Mouse (Mus musculus): ENCODE results near the gene Ptprn. TPM values are rescaled to one million over a fixed set of nuclear protein-coding genes. Genes with fewer than 3 reads are reported as not detected.

The Ptprn gene
- total and polyA plus RNA-seq, 3 experiments = not detected

DNA sequence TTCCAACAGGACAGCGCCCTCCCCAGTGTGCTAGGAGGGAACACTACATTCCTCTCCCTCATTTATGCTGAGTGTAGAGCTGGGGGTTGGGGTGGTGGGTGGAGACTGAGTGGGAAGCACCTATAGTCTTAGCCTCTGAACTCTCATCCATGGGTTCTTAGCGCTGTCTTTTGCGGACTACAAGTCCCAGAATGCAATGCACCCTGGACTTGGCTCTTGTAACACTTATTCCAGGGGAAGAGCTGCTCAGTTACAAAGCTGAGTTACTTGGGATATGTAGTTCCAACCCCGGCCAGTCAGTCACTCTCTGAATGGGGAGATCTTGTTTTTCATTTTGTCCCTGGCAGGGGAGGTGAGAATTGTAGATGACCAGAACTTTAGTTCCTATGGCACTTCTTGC is 19.5 kb downstream of the Ptprn start:
- in situ Hi-C loops (cut with MboI; ENCODE audit: low pct_ligation_motif_present, low pct_unique_long_range_greater_than_20kb, low sequenced_read_pairs) = no loop called here
- H3K9ac ChIP-seq (ENCODE audit: insufficient read depth, low read depth) = no peak overlapping the region

DNA sequence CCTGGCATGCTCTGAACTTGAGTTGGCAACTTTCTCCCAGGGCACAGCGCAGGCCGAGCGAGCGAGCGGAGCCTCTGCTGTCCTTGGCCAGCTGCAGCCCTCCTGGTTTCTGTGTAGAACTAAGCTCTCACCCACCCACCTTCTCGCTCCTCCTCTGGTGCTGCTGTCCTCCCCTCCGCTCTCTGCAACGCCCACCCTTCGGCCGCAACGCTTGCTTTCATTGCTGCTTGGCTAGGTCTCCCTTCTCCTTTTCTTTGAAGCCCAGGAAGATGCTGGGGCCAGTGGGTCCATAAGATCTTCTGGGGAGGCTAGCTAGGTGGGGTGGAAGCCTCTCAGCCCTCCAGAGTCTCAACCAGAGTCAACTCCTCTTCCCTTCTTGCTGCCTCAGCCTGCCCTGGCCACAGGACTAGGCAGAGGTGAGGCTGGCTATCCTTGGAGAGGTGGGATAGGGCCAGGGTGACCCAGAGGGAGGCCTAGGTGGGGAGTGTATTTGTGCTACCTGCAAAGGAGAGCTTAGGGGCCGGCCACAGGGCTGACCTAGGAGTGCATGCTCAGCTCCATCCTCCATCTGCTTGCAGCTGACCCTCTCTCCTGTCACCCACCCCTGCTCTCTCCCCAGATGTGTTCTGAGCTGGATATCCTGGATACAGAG is 20.0 kb downstream of the Ptprn start:
- Histone ChIP-seq H3K36me3 (replicated peaks in 1 of 2; ENCODE audit: control insufficient read depth in 1 of 2, insufficient read depth in 1 of 2, low read length in 1 of 2) (peaks cover 36 to 75% of the 10 kb centered on the region in 2 experiments), H3K9me3 (replicated peaks; ENCODE audit: low read length) (no peaks in the 10 kb centered on the region), H3K27me3 (replicated peaks) (no peaks in the 10 kb centered on the region), H3K9ac (ENCODE audit: insufficient read depth, low read depth) (no peak overlapping the region), H3K27ac (ENCODE audit: insufficient read depth, low read depth) (no peak overlapping the region), H3K79me2 (replicated peaks; ENCODE audit: control insufficient read depth, extremely low read depth, insufficient read depth, poor library complexity, severe bottlenecking) (no peaks in the 10 kb centered on the region), H3K4me1 (ENCODE audit: control insufficient read depth in 1 of 2, insufficient read depth in 2 of 2) (peaks cover 0 to 8% of the 10 kb centered on the region in 2 experiments; a peak in 2 of 4 replicates), H3K4me3 (replicated peaks in 1 of 3; ENCODE audit: low read depth in 2 of 3, low read length in 2 of 3, poor library complexity in 1 of 3) (no peak overlapping the region), H3K4me2 (ENCODE audit: insufficient read depth, low read depth, poor library complexity, severe bottlenecking) (no peak overlapping the region)
- no peak for DNase-seq (ENCODE audit: extremely low read depth)
- dilution Hi-C loops (cut with MboI; ENCODE audit: extremely low pct_ligation_motif_present, extremely low pct_unique_long_range_greater_than_20kb, low sequenced_read_pairs) (no loop called here), in situ Hi-C loops (cut with MboI; ENCODE audit: low pct_ligation_motif_present, low pct_unique_long_range_greater_than_20kb, low sequenced_read_pairs) (no loop called here)
- TF ChIP-seq USF1 (IDR thresholded peaks at IDR 0.05; ENCODE audit: low read depth, low read length) (no peak), HCFC1 (IDR thresholded peaks at IDR 0.05; ENCODE audit: low read depth, low read length) (no peak), ELF1 (IDR thresholded peaks at IDR 0.05; ENCODE audit: low read depth, low read length) (no peak), TBP (conservative IDR thresholded peaks at IDR 0.05; ENCODE audit: low read depth, low read length) (no peak), ZNF384 (IDR thresholded peaks at IDR 0.05; ENCODE audit: low read depth, low read length) (no peak), MAFK (IDR thresholded peaks at IDR 0.05; ENCODE audit: insufficient replicate concordance, low read length) (no peak), SMC3 (IDR thresholded peaks at IDR 0.05; ENCODE audit: low read depth, low read length) (no peak), CTCF (conservative IDR thresholded peaks at IDR 0.05 in 1 of 2, IDR thresholded peaks at IDR 0.05 in 1 of 2; ENCODE audit: low read depth in 2 of 2, low read length in 2 of 2) (no peak), CHD1 (IDR thresholded peaks at IDR 0.05; ENCODE audit: low read depth, low read length) (no peak), POLR2A (IDR thresholded peaks at IDR 0.05; ENCODE audit: low read depth, low read length) (no peak), CHD2 (IDR thresholded peaks at IDR 0.05; ENCODE audit: low read length) (no peak), POLR2AphosphoS2 (IDR thresholded peaks at IDR 0.05; ENCODE audit: low read depth, low read length) (no peak), JUN (IDR thresholded peaks at IDR 0.05; ENCODE audit: insufficient read depth, low read depth, low read length) (no peak), USF2 (conservative IDR thresholded peaks at IDR 0.05; ENCODE audit: low read depth, low read length) (no peak), GABPA (IDR thresholded peaks at IDR 0.05; ENCODE audit: insufficient replicate concordance, low read depth, low read length) (no peak), MYC (IDR thresholded peaks at IDR 0.05; ENCODE audit: low read depth, low read length) (no peak), ZMIZ1 (IDR thresholded peaks at IDR 0.05; ENCODE audit: low read depth, low read length) (no peak), MXI1 (IDR thresholded peaks at IDR 0.05; ENCODE audit: low read depth, low read length) (no peak), SIN3A (IDR thresholded peaks at IDR 0.05; ENCODE audit: low read length) (no peak), MAX (IDR thresholded peaks at IDR 0.05; ENCODE audit: low read length) (no peak)

More for the DNA sequence above, 19.5 kb downstream of the Ptprn start:
- H3K4me1 ChIP-seq (ENCODE audit: control insufficient read depth in 1 of 2, insufficient read depth in 2 of 2) = peaks cover 0 to 11% of the 10 kb centered on the region in 2 experiments; a peak in 2 of 4 replicates
- H3K79me2 ChIP-seq (replicated peaks; ENCODE audit: control insufficient read depth, extremely low read depth, insufficient read depth, poor library complexity, severe bottlenecking) = no peaks in the 10 kb centered on the region
- peaks cover 31 to 70% of the 10 kb centered on the region in 2 experiments for H3K36me3 ChIP-seq (replicated peaks in 1 of 2; ENCODE audit: control insufficient read depth in 1 of 2, insufficient read depth in 1 of 2, low read length in 1 of 2)
- no peak for DNase-seq (ENCODE audit: extremely low read depth)
- no peak overlapping the region for H3K4me2 ChIP-seq (ENCODE audit: insufficient read depth, low read depth, poor library complexity, severe bottlenecking)
- dilution Hi-C loops (cut with MboI; ENCODE audit: extremely low pct_ligation_motif_present, extremely low pct_unique_long_range_greater_than_20kb, low sequenced_read_pairs) = no loop called here
- H3K9me3 ChIP-seq (replicated peaks; ENCODE audit: low read length) = no peaks in the 10 kb centered on the region
- H3K27me3 ChIP-seq (replicated peaks) = no peaks in the 10 kb centered on the region
- no peak overlapping the region for H3K4me3 ChIP-seq (replicated peaks in 1 of 3; ENCODE audit: low read depth in 2 of 3, low read length in 2 of 3, poor library complexity in 1 of 3)
- TF ChIP-seq TCF12 (IDR thresholded peaks at IDR 0.05; ENCODE audit: low read depth, low read length) = no peak
- peak; percentile 79 for TF ChIP-seq HCFC1 (IDR thresholded peaks at IDR 0.05; ENCODE audit: low read depth, low read length)
- H3K27ac ChIP-seq (ENCODE audit: insufficient read depth, low read depth) = no peak overlapping the region
